Mouse (Mus musculus) megakaryocyte, embryonic 14.5 days (primary cell): Measurements from ENCODE around the gene Slco2b1. TPM values are rescaled to one million over a fixed set of nuclear protein-coding genes. Genes with fewer than 3 reads are reported as not detected.
"Not testable (repeated sequence)": the region's sequence is repeated elsewhere in the genome, so short reads cannot be mapped to it uniquely, and the experiment has no call there.

Experiments
- H3K27me3 ChIP-seq: replicated peaks from 2 replicates; pipeline ENCODE3; 2012; ENCODE audit warnings: inconsistent platforms
- H3K36me3 ChIP-seq: replicated peaks from 2 replicates; pipeline ENCODE3; 2012; ENCODE audit warnings: low read length, inconsistent platforms, mixed read lengths
- H3K4me1 ChIP-seq: 2 replicates; pipeline ENCODE4 v1.6.1; 2012; ENCODE audit warnings: inconsistent platforms
- H3K4me3 ChIP-seq: replicated peaks from 2 replicates; pipeline ENCODE3; 2012; ENCODE audit warnings: moderate library complexity, mild to moderate bottlenecking, inconsistent platforms
- H3K9me3 ChIP-seq: 2 replicates; pipeline ENCODE4 v1.6.1; 2012; ENCODE audit warnings: inconsistent platforms
- FLI1 ChIP-seq: IDR thresholded peaks from 2 replicates; pipeline ENCODE4 v1.6.1; 2012; ENCODE audit warnings: low read length, inconsistent platforms, mixed read lengths
- GATA1 ChIP-seq: IDR thresholded peaks from 3 replicates; pipeline ENCODE4 v1.6.1; 2012; ENCODE audit warnings: mixed read lengths, low read length, inconsistent platforms, borderline replicate concordance
- polyA plus RNA-seq: library from polyadenylated mRNA; stranded (reverse); fragments of >175 nt; gene quantifications from 2 replicates; pipeline ENCODE4 v1.2.3, GENCODE M21; 2012; ENCODE audit warnings: low replicate concordance; ENCODE audit not compliant: insufficient read depth

Gene Slco2b1
- 4.3 TPM in 1 of 2 replicates, not detected in the other for polyA plus RNA-seq

DNA sequence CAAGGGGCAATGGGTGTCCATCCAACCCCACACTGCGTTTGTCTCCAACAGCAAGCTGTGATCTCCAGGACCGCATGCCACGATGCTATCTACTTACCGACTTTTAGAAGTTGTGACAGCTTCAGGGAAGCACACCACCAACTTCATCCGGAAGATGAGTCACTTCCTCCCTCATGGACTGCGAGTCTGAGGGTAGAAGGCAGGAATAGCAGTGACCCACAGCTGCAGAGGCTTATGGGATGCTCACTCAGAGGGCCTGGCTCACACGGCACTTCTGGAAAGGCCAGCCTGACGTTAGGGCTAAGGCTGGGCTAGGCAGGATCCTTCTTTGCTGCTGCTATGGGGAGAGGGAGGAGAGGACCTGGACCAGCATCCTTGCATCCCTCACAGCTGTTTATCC is at the start of gene Slco2b1:
TSS of gene Slco2b1 (minus strand) at position 175 of the 400 bp plus-strand sequence.
- TF ChIP-seq GATA1 (no peak), FLI1 (no peak)
- no peaks in the 10 kb centered on the region for H3K9me3 ChIP-seq
- H3K36me3 ChIP-seq: no peaks in the 10 kb centered on the region
- peaks cover 52% of the 10 kb centered on the region for H3K27me3 ChIP-seq
- H3K4me3 ChIP-seq: peak within 1 kb of the TSS; percentile 9
- peaks cover 71% of the 10 kb centered on the region for H3K4me1 ChIP-seq

DNA sequence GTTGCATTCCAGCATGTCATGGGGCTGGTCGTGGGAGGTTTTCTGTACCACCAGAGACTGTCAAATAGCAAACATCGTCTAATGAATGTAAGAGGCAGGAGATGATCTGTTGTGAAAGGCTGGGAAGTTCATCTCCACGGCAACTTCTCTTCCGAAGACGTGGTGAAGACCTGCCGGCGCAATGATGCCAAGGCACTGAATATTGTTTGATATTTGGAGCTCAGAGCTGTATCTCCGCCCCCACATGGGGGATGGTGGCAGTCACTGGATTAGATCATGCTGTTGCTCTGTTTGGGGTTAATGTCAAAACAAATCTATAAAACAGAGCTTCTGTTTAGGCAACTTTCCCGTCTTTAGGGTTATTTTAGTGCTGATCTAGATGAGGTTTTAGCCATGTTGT is 28.1 kb upstream of the Slco2b1 start:
- Histone ChIP-seq H3K4me3 (no peak overlapping the region), H3K9me3 (0 out of 2 replicates have a peak, but pooled peaks cover 3% of the 10 kb centered on the region), H3K27me3 (peaks cover 19% of the 10 kb centered on the region), H3K36me3 (no peaks in the 10 kb centered on the region), H3K4me1 (peaks cover 21% of the 10 kb centered on the region)
- TF ChIP-seq FLI1 (no peak), GATA1 (no peak)

DNA sequence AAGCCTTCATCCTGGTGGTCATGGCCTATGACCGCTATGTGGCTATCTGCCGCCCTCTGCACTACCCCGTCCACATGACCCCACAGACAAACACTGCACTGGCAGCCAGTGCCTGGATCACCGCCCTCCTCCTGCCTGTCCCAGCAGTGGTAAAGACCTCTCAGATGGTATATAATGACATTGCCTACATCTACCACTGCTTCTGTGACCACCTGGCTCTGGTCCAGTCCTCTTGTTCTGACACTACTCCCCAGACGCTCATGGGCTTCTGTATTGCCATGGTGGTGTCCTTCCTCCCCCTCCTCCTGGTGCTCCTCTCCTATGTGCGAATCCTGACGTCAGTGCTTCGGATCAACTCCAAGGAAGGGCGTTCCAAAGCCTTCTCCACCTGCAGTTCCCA is 24.4 kb upstream of the Slco2b1 start:
- not testable (repeated sequence) for H3K4me1 ChIP-seq, H3K36me3 ChIP-seq, H3K9me3 ChIP-seq, H3K4me3 ChIP-seq
- H3K27me3 ChIP-seq: peaks cover 30% of the 10 kb centered on the region

DNA sequence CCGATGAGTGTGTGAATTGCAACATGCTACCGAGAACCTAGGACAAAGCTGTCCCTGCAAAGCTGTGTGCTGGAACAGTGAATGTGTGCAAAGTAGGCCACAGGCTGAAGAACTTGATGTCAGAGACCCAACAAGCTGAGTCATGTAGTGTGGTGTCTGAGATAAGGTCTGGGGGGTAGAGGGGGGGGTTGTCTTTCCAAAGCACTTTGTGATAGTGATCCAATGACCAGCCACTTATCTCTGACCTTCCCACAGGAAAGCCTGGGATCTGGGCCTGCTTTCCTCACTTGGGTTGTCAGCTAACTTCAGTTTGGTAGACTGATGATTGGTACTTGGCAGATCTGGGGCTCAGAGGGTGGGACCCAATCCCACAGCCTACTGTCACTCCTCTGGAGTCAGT is 23.5 kb upstream of the Slco2b1 start:
- TF ChIP-seq GATA1 (no peak), FLI1 (no peak)
- H3K4me1 ChIP-seq: 0 out of 2 replicates have a peak, but pooled peaks cover 5% of the 10 kb centered on the region
- 0 out of 2 replicates have a peak, but pooled peaks cover 5% of the 10 kb centered on the region for H3K9me3 ChIP-seq
- H3K4me3 ChIP-seq: no peak overlapping the region
- H3K27me3 ChIP-seq: peaks cover 31% of the 10 kb centered on the region
- H3K36me3 ChIP-seq: no peaks in the 10 kb centered on the region

DNA sequence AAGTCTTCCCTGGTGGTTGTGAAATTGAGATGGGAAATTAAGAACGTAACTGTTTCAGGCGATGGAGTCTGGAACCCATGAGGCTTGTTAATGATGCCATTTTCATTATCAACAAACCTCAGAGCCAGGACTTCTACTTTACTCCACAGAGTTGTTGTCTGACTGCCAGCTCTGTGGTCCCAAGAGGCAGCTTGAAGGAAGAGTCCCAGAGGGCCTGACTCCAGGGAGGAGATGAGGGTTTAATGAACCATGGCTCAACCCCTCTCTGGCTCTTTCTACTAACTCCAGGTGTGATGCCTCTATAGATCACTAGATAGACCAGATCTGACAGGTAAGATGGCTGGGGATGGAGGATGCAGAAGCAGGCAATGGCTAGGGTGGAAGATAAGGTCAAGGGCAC is 18.8 kb upstream of the Slco2b1 start, which contains the start of gene Olfr520:
TSS of gene Olfr520 (plus strand) at position 301 of the 400 bp plus-strand sequence.
- TF ChIP-seq FLI1 (no peak), GATA1 (no peak)
- Histone ChIP-seq H3K36me3 (no peaks in the 10 kb centered on the region), H3K4me3 (no peak within 1 kb of the TSS), H3K27me3 (peaks cover 26% of the 10 kb centered on the region), H3K4me1 (0 out of 2 replicates have a peak, but pooled peaks cover 5% of the 10 kb centered on the region), H3K9me3 (peaks cover 26% of the 10 kb centered on the region)

DNA sequence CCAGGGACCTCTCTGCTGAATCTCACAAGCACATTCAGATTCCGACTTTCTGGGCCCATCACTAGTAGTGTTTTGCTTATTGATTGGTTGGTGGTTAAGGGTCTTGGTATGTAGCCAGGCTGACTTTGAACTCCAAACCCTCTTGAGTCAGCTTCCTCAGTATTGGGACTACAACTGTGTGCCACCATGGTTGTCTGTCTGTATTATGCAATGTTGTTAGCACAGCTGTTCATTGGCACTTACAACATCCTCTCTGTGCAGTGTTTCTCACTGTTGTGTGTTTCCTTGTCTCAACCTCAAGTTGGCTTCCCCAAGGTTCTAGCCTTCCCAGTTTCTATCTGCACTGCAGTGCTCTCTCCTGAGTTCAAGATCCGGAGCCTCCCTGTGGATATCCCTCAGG is 5.4 kb upstream of the Slco2b1 start:
- Histone ChIP-seq H3K4me3 (no peak overlapping the region), H3K27me3 (peaks cover 59% of the 10 kb centered on the region)
- TF ChIP-seq FLI1: no peak
- TF ChIP-seq GATA1: no peak

DNA sequence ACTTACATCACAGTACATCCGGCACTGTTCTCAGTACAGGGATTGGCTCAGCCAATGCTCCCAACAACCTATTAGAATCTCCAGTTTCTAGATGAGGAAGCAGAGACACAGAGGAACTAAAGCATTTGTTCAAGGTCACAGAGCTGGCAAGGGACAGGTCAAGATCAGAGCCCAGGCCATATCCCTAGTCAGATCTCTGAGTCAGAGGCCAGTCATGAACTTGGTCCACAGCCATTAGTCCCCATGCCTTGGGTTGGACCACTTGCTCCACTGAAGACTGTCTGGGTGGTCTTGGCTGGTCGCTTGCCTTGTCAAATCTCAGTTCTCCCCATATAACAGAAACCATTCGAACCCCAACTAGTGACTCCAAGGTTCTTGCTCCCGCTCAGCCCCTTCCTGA is 1.3 kb upstream of the Slco2b1 start:
- Histone ChIP-seq H3K36me3 (no peaks in the 10 kb centered on the region), H3K4me3 (no peak overlapping the region), H3K4me1 (peaks cover 58% of the 10 kb centered on the region), H3K27me3 (peaks cover 62% of the 10 kb centered on the region), H3K9me3 (no peaks in the 10 kb centered on the region)
- no peak for TF ChIP-seq FLI1
- TF ChIP-seq GATA1: no peak

More for the DNA sequence above, 5.4 kb upstream of the Slco2b1 start:
- no peaks in the 10 kb centered on the region for H3K36me3 ChIP-seq
- no peaks in the 10 kb centered on the region for H3K9me3 ChIP-seq
- H3K4me1 ChIP-seq: peaks cover 18% of the 10 kb centered on the region

DNA sequence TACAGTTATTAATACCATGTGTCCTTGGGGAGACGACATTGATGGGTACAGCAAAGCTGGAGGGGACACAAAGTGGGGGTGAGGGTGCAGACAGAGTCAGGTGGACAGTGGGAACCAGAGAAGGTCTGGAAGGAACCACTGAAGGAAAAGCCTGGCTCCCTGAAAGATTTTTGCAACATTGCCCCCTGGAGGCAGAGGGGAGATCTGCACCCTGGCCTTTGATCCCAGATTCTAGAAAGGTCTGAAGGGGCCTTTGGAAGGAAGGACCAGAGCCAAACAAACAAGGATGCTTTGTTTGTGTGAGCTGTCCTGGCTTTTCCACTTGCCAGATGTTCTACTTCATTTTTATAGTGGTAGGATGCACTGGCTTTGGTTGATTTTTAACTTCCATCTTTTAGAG is 664 bp downstream of the Slco2b1 start:
- H3K4me1 ChIP-seq: peaks cover 78% of the 10 kb centered on the region

DNA sequence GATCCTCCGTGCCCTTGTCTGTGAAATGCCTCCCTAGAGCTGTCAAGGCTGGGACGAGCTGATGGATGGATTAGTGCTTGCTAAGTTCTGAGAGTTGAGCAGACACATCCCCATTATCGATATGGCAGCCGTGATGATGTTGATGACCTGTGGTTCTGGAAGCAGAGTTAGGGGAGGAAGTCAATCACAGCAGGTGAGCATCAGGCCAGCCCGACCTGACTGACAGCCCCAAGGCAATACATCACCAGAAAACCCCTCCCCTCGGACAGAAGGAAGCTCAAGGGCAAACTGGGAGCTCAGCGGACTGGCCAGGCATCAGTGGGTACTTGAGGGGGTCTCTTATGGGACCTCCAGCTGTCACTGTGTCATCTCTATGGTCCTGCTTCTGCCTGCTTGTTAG is 1.1 kb downstream of the Slco2b1 start:
- no peak for TF ChIP-seq FLI1
- no peak for TF ChIP-seq GATA1
- H3K27me3 ChIP-seq: peaks cover 44% of the 10 kb centered on the region
- no peak overlapping the region for H3K4me3 ChIP-seq
- no peaks in the 10 kb centered on the region for H3K9me3 ChIP-seq
- H3K4me1 ChIP-seq: peaks cover 78% of the 10 kb centered on the region
- no peaks in the 10 kb centered on the region for H3K36me3 ChIP-seq

More for the DNA sequence above, 664 bp downstream of the Slco2b1 start:
- TF ChIP-seq FLI1 (no peak), GATA1 (no peak)
- no peak overlapping the region for H3K4me3 ChIP-seq
- H3K9me3 ChIP-seq: no peaks in the 10 kb centered on the region
- peaks cover 47% of the 10 kb centered on the region for H3K27me3 ChIP-seq
- H3K36me3 ChIP-seq: no peaks in the 10 kb centered on the region

DNA sequence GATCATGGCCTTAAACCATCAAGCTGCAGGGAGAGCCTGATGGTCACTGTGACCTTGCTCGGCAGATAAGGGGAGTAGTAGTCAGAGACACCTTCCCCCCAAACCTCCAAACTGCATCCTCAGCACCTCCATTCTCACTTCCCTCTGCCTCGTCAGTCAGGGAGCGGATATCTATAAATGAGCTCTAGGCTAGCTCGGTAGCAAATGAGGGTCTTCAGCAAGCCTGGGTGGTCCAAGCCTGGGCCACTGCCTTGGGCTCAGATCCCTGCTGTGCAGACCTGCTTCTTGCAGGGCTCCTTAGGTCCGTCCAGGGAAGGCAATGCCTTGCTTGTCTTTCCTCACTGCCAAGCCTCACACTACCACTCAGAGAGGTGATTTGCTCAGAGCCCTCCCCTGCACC is 2.4 kb downstream of the Slco2b1 start:
- Histone ChIP-seq H3K9me3 (no peaks in the 10 kb centered on the region), H3K36me3 (no peaks in the 10 kb centered on the region), H3K4me3 (no peak overlapping the region), H3K27me3 (peaks cover 38% of the 10 kb centered on the region), H3K4me1 (peaks cover 87% of the 10 kb centered on the region)
- TF ChIP-seq FLI1 (no peak), GATA1 (no peak)

DNA sequence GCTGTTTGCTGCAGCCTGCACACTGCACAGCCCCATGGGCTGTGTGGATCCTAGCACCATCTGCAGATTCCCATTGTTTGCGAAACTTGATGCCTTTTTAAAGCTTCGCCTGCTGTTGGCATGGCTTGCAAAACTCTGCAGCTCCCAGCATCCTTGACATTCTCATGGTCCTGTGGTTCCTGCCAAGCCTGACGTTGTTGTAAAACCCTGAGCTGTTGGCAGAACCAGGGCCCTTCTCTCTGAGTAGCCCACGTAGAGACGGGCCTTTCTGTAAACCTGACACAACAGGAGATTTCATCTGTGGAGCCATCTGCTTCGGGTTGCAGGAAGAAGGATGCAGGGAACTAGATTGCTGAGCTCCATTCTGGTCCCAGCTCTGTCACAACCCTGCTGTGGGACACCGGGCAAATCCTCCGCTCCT is 2.8 kb downstream of the Slco2b1 start:
- Histone ChIP-seq H3K27me3 (peaks cover 34% of the 10 kb centered on the region), H3K4me1 (peaks cover 87% of the 10 kb centered on the region), H3K4me3 (no peak overlapping the region), H3K9me3 (no peaks in the 10 kb centered on the region), H3K36me3 (no peaks in the 10 kb centered on the region)
- no peak for TF ChIP-seq FLI1
- no peak for TF ChIP-seq GATA1
